Mouse (Mus musculus) liver, embryonic 11.5 days (tissue): Measurements from ENCODE around the gene Igsf8. TPM values are rescaled to one million over a fixed set of nuclear protein-coding genes. Genes with fewer than 3 reads are reported as not detected.
A peak's percentile ranks its signal among the peaks of the same experiment; 100 is the strongest.

Source experiments
- ATAC-seq: fragments of 200-750 bp; cut with Nextera tagmentation; replicated peaks from 2 replicates; pipeline ENCODE4 v1.8.0; 2017; ENCODE audit warnings: moderate number of reproducible peaks, mild to moderate bottlenecking, moderate TSS enrichment, moderate library complexity; ENCODE audit not compliant: low FRiP score
- DNase-seq: peaks from one replicate; pipeline ENCODE4 v3.0.0-alpha.2; 2017; ENCODE audit warnings: low spot score
- H3K27ac ChIP-seq: fragments of 300-500 bp; sonication (generic); 2 replicates; pipeline ENCODE4 v1.5.1; 2014; ENCODE audit warnings: mild to moderate bottlenecking, low read depth, low read length, control low read depth
- H3K27me3 ChIP-seq: fragments of 300-500 bp; sonication (generic); replicated peaks from 2 replicates; pipeline ENCODE4 v1.6.1; 2014; ENCODE audit warnings: low read length, mixed read lengths; ENCODE audit not compliant: control insufficient read depth, insufficient read depth
- H3K36me3 ChIP-seq: fragments of 300-500 bp; sonication (generic); 2 replicates; pipeline ENCODE4 v1.6.1; 2014; ENCODE audit warnings: mild to moderate bottlenecking, low read length, moderate library complexity, mixed read lengths; ENCODE audit not compliant: control insufficient read depth, insufficient read depth
- H3K4me1 ChIP-seq: fragments of 300-500 bp; sonication (generic); replicated peaks from 2 replicates; pipeline ENCODE4 v1.6.1; 2014; ENCODE audit warnings: low read length, mixed read lengths; ENCODE audit not compliant: control insufficient read depth, insufficient read depth
- H3K4me2 ChIP-seq: fragments of 300-500 bp; sonication (generic); 2 replicates; pipeline ENCODE4 v1.6.1; 2014; ENCODE audit warnings: mild to moderate bottlenecking, control low read depth, moderate library complexity
- H3K4me3 ChIP-seq: fragments of 300-500 bp; sonication (generic); 2 replicates; pipeline ENCODE4 v1.5.1; 2014; ENCODE audit warnings: low read depth, low read length, control low read depth
- H3K9ac ChIP-seq: fragments of 300-500 bp; sonication (generic); 2 replicates; pipeline ENCODE4 v1.6.1; 2014; ENCODE audit warnings: low read depth, low read length, control low read depth
- H3K9me3 ChIP-seq: fragments of 300-500 bp; sonication (generic); 2 replicates; pipeline ENCODE4 v1.6.1; 2016; ENCODE audit warnings: low read length, inconsistent platforms, mixed read lengths; ENCODE audit not compliant: control insufficient read depth
- WGBS: fragments of 180-500 bp; shearing (Covaris S2); extraction: QIAGEN DNeasy Blood & Tissue Kit; methylation state at CpG from one replicate; pipeline ENCODE4 v1.1.7; 2014; 5-methylcytosine and 5-hydroxymethylcytosine counted together
- polyA plus RNA-seq: library from polyadenylated mRNA; unstranded; fragments of >200 nt; fragmentation: Nextera tagmentation; extraction: Ambion mirVana; gene quantifications from 2 replicates; pipeline ENCODE4 v1.2.1, GENCODE M21; 2014

Igsf8 gene
- polyA plus RNA-seq, 1 experiment from 2014 or later, result 32.9 TPM

GRCm38 (mm10) chr1:172335804-172336203, 74.4 kb downstream of the Igsf8 start:
- no peak for ATAC-seq
- DNase-seq, result no peak
- Histone ChIP-seq H3K4me1 (no peaks in the 10 kb centered on the region), H3K27me3 (peaks cover 54% of the 10 kb centered on the region), H3K4me3 (no peak overlapping the region), H3K9ac (no peak overlapping the region), H3K36me3 (no peaks in the 10 kb centered on the region), H3K9me3 (no peaks in the 10 kb centered on the region), H3K27ac (no peak overlapping the region), H3K4me2 (no peak overlapping the region)
- 50% methylated on average over 15 of the region's 15 CpGs for WGBS

- Histone ChIP-seq H3K27ac (no peak overlapping the region), H3K4me2 (no peak overlapping the region), H3K9me3 (no peaks in the 10 kb centered on the region), H3K36me3 (no peaks in the 10 kb centered on the region), H3K4me1 (peaks cover 6% of the 10 kb centered on the region; the same call in 1 of the 2 replicates), H3K27me3 (peaks cover 64% of the 10 kb centered on the region), H3K4me3 (no peak overlapping the region), H3K9ac (no peak overlapping the region)
- ATAC-seq (no peak), DNase-seq (no peak)
- WGBS, result 30% methylated on average over 2 of the region's 2 CpGs
These were observed 76.2 kb downstream of the Igsf8 start for GRCm38 (mm10) chr1:172337411-172338185.

- Histone ChIP-seq H3K4me1 (peaks cover 6% of the 10 kb centered on the region; the same call in 1 of the 2 replicates), H3K9me3 (no peaks in the 10 kb centered on the region), H3K4me3 (peak within 1 kb of the TSS; percentile 48), H3K36me3 (no peaks in the 10 kb centered on the region), H3K27ac (no peak within 1 kb of the TSS), H3K4me2 (peak within 1 kb of the TSS; percentile 76), H3K27me3 (peaks cover 57% of the 10 kb centered on the region), H3K9ac (no peak within 1 kb of the TSS)
- 3% methylated on average over 38 of the region's 38 CpGs for WGBS
- ATAC-seq (peak; percentile 86), DNase-seq (peak; percentile 67)
These were observed 79.4 kb downstream of the Igsf8 start, which contains the start of gene Kcnj10 for GRCm38 (mm10) chr1:172340729-172341321. Kcnj10 (plus strand) TSS chr1:172341210.

- H3K9me3 ChIP-seq, result no peaks in the 10 kb centered on the region
- peaks cover 57% of the 10 kb centered on the region for H3K27me3 ChIP-seq
- H3K9ac ChIP-seq, result no peak overlapping the region
- peak overlapping the region; percentile 48 for H3K4me3 ChIP-seq
- peak overlapping the region; percentile 76 for H3K4me2 ChIP-seq
- ATAC-seq, result no peak
- 16% methylated on average over 10 of the region's 10 CpGs for WGBS
- DNase-seq, result no peak
- no peak overlapping the region for H3K27ac ChIP-seq
- no peaks in the 10 kb centered on the region for H3K36me3 ChIP-seq
- H3K4me1 ChIP-seq, result peaks cover 6% of the 10 kb centered on the region; the same call in 1 of the 2 replicates
These were observed 79.9 kb downstream of the Igsf8 start for GRCm38 (mm10) chr1:172341386-172341785.

- Histone ChIP-seq H3K4me1 (peaks cover 6% of the 10 kb centered on the region; the same call in 1 of the 2 replicates), H3K4me2 (no peak overlapping the region), H3K9ac (no peak overlapping the region), H3K27ac (no peak overlapping the region), H3K36me3 (no peaks in the 10 kb centered on the region), H3K27me3 (peaks cover 50% of the 10 kb centered on the region), H3K9me3 (no peaks in the 10 kb centered on the region), H3K4me3 (no peak overlapping the region)
- DNase-seq, result no peak
- WGBS, result 72% methylated on average over 3 of the region's 3 CpGs
- no peak for ATAC-seq
These were observed 81.3 kb downstream of the Igsf8 start for GRCm38 (mm10) chr1:172342729-172343128.

GRCm38 (mm10) chr1:172343914-172344313, 82.5 kb downstream of the Igsf8 start:
- H3K27me3 ChIP-seq, result peaks cover 42% of the 10 kb centered on the region
- WGBS, result 48% methylated on average over 3 of the region's 3 CpGs
- ATAC-seq, result no peak

GRCm38 (mm10) chr1:172344820-172345219, 83.4 kb downstream of the Igsf8 start:
- Histone ChIP-seq H3K27ac (no peak overlapping the region), H3K4me2 (no peak overlapping the region), H3K27me3 (peaks cover 42% of the 10 kb centered on the region), H3K36me3 (no peaks in the 10 kb centered on the region), H3K9ac (no peak overlapping the region), H3K4me1 (peaks cover 6% of the 10 kb centered on the region; the same call in 1 of the 2 replicates), H3K4me3 (no peak overlapping the region), H3K9me3 (no peaks in the 10 kb centered on the region)
- DNase-seq (no peak), ATAC-seq (no peak)
- WGBS, result 71% methylated on average over 7 of the region's 7 CpGs

More at GRCm38 (mm10) chr1:172343914-172344313, 82.5 kb downstream of the Igsf8 start:
- Histone ChIP-seq H3K9ac (no peak overlapping the region), H3K4me2 (no peak overlapping the region), H3K9me3 (no peaks in the 10 kb centered on the region), H3K4me3 (no peak overlapping the region), H3K36me3 (no peaks in the 10 kb centered on the region), H3K27ac (no peak overlapping the region), H3K4me1 (peaks cover 6% of the 10 kb centered on the region; the same call in 1 of the 2 replicates)
- DNase-seq, result no peak

- no peaks in the 10 kb centered on the region for H3K9me3 ChIP-seq
- no peak overlapping the region for H3K4me2 ChIP-seq
- H3K4me3 ChIP-seq, result no peak overlapping the region
- H3K36me3 ChIP-seq, result no peaks in the 10 kb centered on the region
- no peak overlapping the region for H3K9ac ChIP-seq
- ATAC-seq, result no peak
- WGBS, result 80% methylated on average over 10 of the region's 10 CpGs
- no peaks in the 10 kb centered on the region for H3K4me1 ChIP-seq
- no peak for DNase-seq
- peaks cover 41% of the 10 kb centered on the region for H3K27me3 ChIP-seq
- H3K27ac ChIP-seq, result no peak overlapping the region
These were observed 85.3 kb downstream of the Igsf8 start for GRCm38 (mm10) chr1:172346707-172347106.
